Mouse (Mus musculus) limb, embryonic 14.5 days (tissue): Measurements from ENCODE around the gene Fhad1. TPM values are rescaled to one million over a fixed set of nuclear protein-coding genes. Genes with fewer than 3 reads are reported as not detected.

Experiments used
- ATAC-seq: fragments of 200-750 bp; cut with Nextera tagmentation; 2 replicates; pipeline ENCODE4 v1.8.0; 2017; ENCODE audit warnings: low read depth, moderate number of reproducible peaks, moderate TSS enrichment; ENCODE audit not compliant: low FRiP score
- DNase-seq: peaks from one replicate; pipeline ENCODE4 v3.0.0-alpha.2; 2015; ENCODE audit warnings: low spot score
- H3K27ac ChIP-seq: fragments of 300-500 bp; sonication (generic); replicated peaks from 2 replicates; pipeline ENCODE4 v1.5.1; 2014; ENCODE audit warnings: low read depth, mild to moderate bottlenecking, low read length, moderate library complexity, mixed read lengths
- H3K27me3 ChIP-seq: fragments of 300-500 bp; sonication (generic); 2 replicates; pipeline ENCODE4 v1.6.1; 2014; ENCODE audit warnings: low read length, mixed read lengths; ENCODE audit not compliant: control insufficient read depth, insufficient read depth
- H3K36me3 ChIP-seq: fragments of 300-500 bp; sonication (generic); 2 replicates; pipeline ENCODE4 v1.6.1; 2014; ENCODE audit warnings: mild to moderate bottlenecking, low read length, moderate library complexity, mixed read lengths; ENCODE audit not compliant: control insufficient read depth, insufficient read depth
- H3K4me1 ChIP-seq: fragments of 300-500 bp; sonication (generic); 2 replicates; pipeline ENCODE4 v1.6.1; 2014; ENCODE audit warnings: antibody characterized with exemption, low read length, mixed read lengths; ENCODE audit not compliant: control insufficient read depth, insufficient read depth
- H3K4me2 ChIP-seq: fragments of 300-500 bp; sonication (generic); replicated peaks from 2 replicates; pipeline ENCODE4 v1.6.1; 2014; ENCODE audit warnings: low read depth, mild to moderate bottlenecking, low read length, moderate library complexity; ENCODE audit not compliant: severe bottlenecking
- H3K4me3 ChIP-seq: fragments of 300-500 bp; sonication (generic); replicated peaks from 2 replicates; pipeline ENCODE4 v1.5.1; 2014; ENCODE audit warnings: low read length
- H3K9ac ChIP-seq: fragments of 300-500 bp; sonication (generic); 2 replicates; pipeline ENCODE4 v1.6.1; 2014; ENCODE audit warnings: mild to moderate bottlenecking, low read depth, low read length, moderate library complexity; ENCODE audit not compliant: severe bottlenecking
- H3K9me3 ChIP-seq: fragments of 300-500 bp; sonication (generic); 2 replicates; pipeline ENCODE4 v1.6.1; 2016; ENCODE audit warnings: low read length; ENCODE audit not compliant: control insufficient read depth
- POLR2A ChIP-seq: fragments of 200-500 bp; IDR thresholded peaks from 2 replicates; pipeline ENCODE4 v1.8.0; 2012; ENCODE audit warnings: inconsistent platforms, mild to moderate bottlenecking, moderate library complexity, borderline replicate concordance; ENCODE audit not compliant: insufficient read depth, insufficient read length; ENCODE audit errors: extremely low read depth
- WGBS: fragments of 180-500 bp; shearing (Covaris S2); extraction: QIAGEN DNeasy Blood & Tissue Kit; methylation state at CpG from one replicate; pipeline ENCODE4 v1.1.7; 2014; 5-methylcytosine and 5-hydroxymethylcytosine counted together
- polyA plus RNA-seq, 2 experiments: library from polyadenylated mRNA; depleted of rRNA in 1 of 2; stranded (reverse) in 1 of 2; unstranded in 1 of 2; fragments of >200 nt; fragmentation: Nextera tagmentation in 1 of 2; extraction: Ambion mirVana in 1 of 2; gene quantifications; 2 replicates each; pipeline versions ENCODE4 v1.2.1 to v1.2.3; 2012 to 2014

Fhad1 gene
- polyA plus RNA-seq, 2 experiments: 2.7 to 3.1 TPM

GRCm38 (mm10) chr4:141864506-141864905, 150.4 kb downstream of the Fhad1 start:
- no peak overlapping the region for H3K4me3 ChIP-seq
- peaks cover 21% of the 10 kb centered on the region for H3K36me3 ChIP-seq
- no peak overlapping the region for H3K4me2 ChIP-seq
- peaks cover 21% of the 10 kb centered on the region for H3K4me1 ChIP-seq
- no peaks in the 10 kb centered on the region for H3K27me3 ChIP-seq
- H3K9me3 ChIP-seq: no peaks in the 10 kb centered on the region
- DNase-seq: no peak
- WGBS: 92% methylated on average over 8 of the region's 8 CpGs
- ATAC-seq: no peak
- TF ChIP-seq POLR2A: no peak
- H3K9ac ChIP-seq: no peak overlapping the region
- no peak overlapping the region for H3K27ac ChIP-seq

GRCm38 (mm10) chr4:141863726-141864280, 151.1 kb downstream of the Fhad1 start:
- ATAC-seq: no peak
- no peak for TF ChIP-seq POLR2A
- no peak for DNase-seq
- Histone ChIP-seq H3K4me3 (no peak overlapping the region), H3K36me3 (peaks cover 26% of the 10 kb centered on the region), H3K4me1 (peaks cover 21% of the 10 kb centered on the region), H3K27ac (no peak overlapping the region), H3K9ac (no peak overlapping the region), H3K27me3 (no peaks in the 10 kb centered on the region), H3K9me3 (no peaks in the 10 kb centered on the region), H3K4me2 (no peak overlapping the region)
- WGBS: 82% methylated on average over 7 of the region's 7 CpGs

GRCm38 (mm10) chr4:141862867-141863266, 152.0 kb downstream of the Fhad1 start:
- WGBS: 80% methylated on average over 5 of the region's 5 CpGs
- H3K4me3 ChIP-seq: no peak overlapping the region
- no peaks in the 10 kb centered on the region for H3K9me3 ChIP-seq
- H3K27me3 ChIP-seq: no peaks in the 10 kb centered on the region
- H3K4me2 ChIP-seq: no peak overlapping the region
- H3K9ac ChIP-seq: no peak overlapping the region
- H3K27ac ChIP-seq: no peak overlapping the region
- peaks cover 15% of the 10 kb centered on the region for H3K4me1 ChIP-seq
- no peak for TF ChIP-seq POLR2A
- no peak for ATAC-seq
- peaks cover 26% of the 10 kb centered on the region for H3K36me3 ChIP-seq
- no peak for DNase-seq

- Histone ChIP-seq H3K9me3 (no peaks in the 10 kb centered on the region), H3K9ac (no peak overlapping the region), H3K27me3 (no peaks in the 10 kb centered on the region), H3K27ac (no peak overlapping the region), H3K36me3 (peaks cover 26% of the 10 kb centered on the region), H3K4me3 (no peak overlapping the region), H3K4me1 (peaks cover 4% of the 10 kb centered on the region; the same call in 1 of the 2 replicates), H3K4me2 (no peak overlapping the region)
- WGBS: 87% methylated on average over 17 of the region's 17 CpGs
- ATAC-seq (no peak), DNase-seq (no peak)
- no peak for TF ChIP-seq POLR2A
Measured at GRCm38 (mm10) chr4:141861591-141862295, 153.1 kb downstream of the Fhad1 start.

GRCm38 (mm10) chr4:141860246-141860841, 154.5 kb downstream of the Fhad1 start:
- WGBS: 65% methylated on average over 19 of the region's 19 CpGs
- Histone ChIP-seq H3K9ac (no peak overlapping the region), H3K4me1 (no peaks in the 10 kb centered on the region), H3K4me2 (no peak overlapping the region), H3K27me3 (no peaks in the 10 kb centered on the region), H3K9me3 (no peaks in the 10 kb centered on the region), H3K36me3 (peaks cover 26% of the 10 kb centered on the region), H3K4me3 (no peak overlapping the region), H3K27ac (no peak overlapping the region)
- no peak for DNase-seq
- no peak for ATAC-seq
- TF ChIP-seq POLR2A: no peak
